Mouse (Mus musculus): Measurements from ENCODE around the gene Mettl16. TPM values are rescaled to one million over a fixed set of nuclear protein-coding genes. Genes with fewer than 3 reads are reported as not detected.
A peak's percentile ranks its signal among the peaks of the same experiment; 100 is the strongest.

The Mettl16 gene
- polyA plus RNA-seq, 1 experiment = 9.2 TPM

DNA sequence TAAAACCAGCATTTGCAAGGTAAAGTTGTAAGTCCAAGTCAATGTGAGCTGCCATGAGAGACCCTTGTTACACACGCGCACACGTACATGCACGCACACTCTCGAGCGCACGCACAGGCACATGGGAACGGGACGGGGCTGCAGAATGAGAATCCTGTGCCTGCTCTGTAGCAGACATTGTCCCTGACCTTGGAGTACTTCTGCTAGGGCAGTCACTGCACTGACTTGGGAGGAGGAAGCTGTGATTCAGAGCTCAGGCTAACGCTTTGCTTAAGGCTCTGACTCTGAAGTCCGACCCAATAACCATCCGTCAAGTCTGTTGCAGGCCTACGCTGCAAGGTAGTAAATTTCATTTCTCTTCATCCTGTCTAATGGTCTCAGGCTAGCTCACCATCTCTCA is 21.4 kb upstream of the Mettl16 start:
- Histone ChIP-seq H3K4me3 (ENCODE audit: insufficient read depth, low read length) (no peak overlapping the region), H3K27ac (ENCODE audit: insufficient read depth, low read depth, low read length) (no peak overlapping the region), H3K4me1 (ENCODE audit: control insufficient read depth, insufficient read depth, low read length) (no peaks in the 10 kb centered on the region)
- TF ChIP-seq POLR2A (IDR thresholded peaks at IDR 0.05; ENCODE audit: borderline replicate concordance, low read depth, low read length) (no peak), CTCF (IDR thresholded peaks at IDR 0.05; ENCODE audit: low read depth, low read length) (no peak)

DNA sequence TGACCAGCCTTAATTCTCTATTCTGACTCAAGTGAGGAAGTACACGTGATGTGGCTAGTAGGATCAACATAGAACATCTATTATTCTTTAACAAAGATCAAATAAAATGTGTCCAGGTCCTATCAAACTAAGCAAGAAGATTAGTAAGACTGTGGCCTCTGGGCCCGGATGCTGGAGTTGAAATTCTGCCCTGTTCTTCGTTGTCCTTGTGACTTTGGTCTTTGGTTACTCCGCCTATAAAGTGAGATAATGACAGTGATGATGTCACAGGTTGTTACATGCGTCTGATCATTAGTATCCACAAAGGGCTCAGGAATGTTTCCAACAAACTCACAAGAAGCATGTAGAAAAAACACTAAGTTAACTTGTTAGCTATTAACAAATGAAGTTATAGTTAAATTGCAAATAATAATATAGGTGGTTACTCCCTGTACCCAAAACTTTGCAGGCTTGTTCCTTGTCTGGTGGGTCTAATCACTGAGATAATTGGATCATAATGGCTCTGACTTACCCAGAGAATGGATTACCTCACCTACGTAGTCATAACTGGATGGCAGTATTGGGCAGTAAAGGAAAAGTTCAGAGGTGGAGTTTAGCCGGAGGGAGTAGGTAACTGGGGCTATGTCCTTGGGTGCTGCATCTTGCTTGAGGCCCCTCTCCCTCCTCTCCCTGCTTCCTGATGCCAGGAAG is 19.8 kb upstream of the Mettl16 start:
- Histone ChIP-seq H3K4me1 (ENCODE audit: control insufficient read depth, insufficient read depth, low read length) (no peaks in the 10 kb centered on the region), H3K27ac (ENCODE audit: insufficient read depth, low read depth, low read length) (no peak overlapping the region), H3K4me3 (ENCODE audit: insufficient read depth, low read length) (no peak overlapping the region)
- TF ChIP-seq CTCF (IDR thresholded peaks at IDR 0.05; ENCODE audit: low read depth, low read length) = no peak
- TF ChIP-seq POLR2A (IDR thresholded peaks at IDR 0.05; ENCODE audit: borderline replicate concordance, low read depth, low read length) = no peak

GRCm38 (mm10) chr11:74751352-74752066 is 19.1 kb upstream of the Mettl16 start:
- no peak for TF ChIP-seq POLR2A (IDR thresholded peaks at IDR 0.05; ENCODE audit: borderline replicate concordance, low read depth, low read length)
- no peak for TF ChIP-seq CTCF (IDR thresholded peaks at IDR 0.05; ENCODE audit: low read depth, low read length)
- H3K27ac ChIP-seq (ENCODE audit: insufficient read depth, low read depth, low read length) = no peak overlapping the region
- no peak overlapping the region for H3K4me3 ChIP-seq (ENCODE audit: insufficient read depth, low read length)
- H3K4me1 ChIP-seq (ENCODE audit: control insufficient read depth, insufficient read depth, low read length) = no peaks in the 10 kb centered on the region

- TF ChIP-seq POLR2A (IDR thresholded peaks at IDR 0.05; ENCODE audit: borderline replicate concordance, low read depth, low read length) (no peak), CTCF (IDR thresholded peaks at IDR 0.05; ENCODE audit: low read depth, low read length) (no peak)
- H3K4me1 ChIP-seq (ENCODE audit: control insufficient read depth, insufficient read depth, low read length) = no peaks in the 10 kb centered on the region
- no peak overlapping the region for H3K27ac ChIP-seq (ENCODE audit: insufficient read depth, low read depth, low read length)
- H3K4me3 ChIP-seq (ENCODE audit: insufficient read depth, low read length) = no peak overlapping the region
These were observed 14.0 kb upstream of the Mettl16 start for GRCm38 (mm10) chr11:74756631-74757030.

DNA sequence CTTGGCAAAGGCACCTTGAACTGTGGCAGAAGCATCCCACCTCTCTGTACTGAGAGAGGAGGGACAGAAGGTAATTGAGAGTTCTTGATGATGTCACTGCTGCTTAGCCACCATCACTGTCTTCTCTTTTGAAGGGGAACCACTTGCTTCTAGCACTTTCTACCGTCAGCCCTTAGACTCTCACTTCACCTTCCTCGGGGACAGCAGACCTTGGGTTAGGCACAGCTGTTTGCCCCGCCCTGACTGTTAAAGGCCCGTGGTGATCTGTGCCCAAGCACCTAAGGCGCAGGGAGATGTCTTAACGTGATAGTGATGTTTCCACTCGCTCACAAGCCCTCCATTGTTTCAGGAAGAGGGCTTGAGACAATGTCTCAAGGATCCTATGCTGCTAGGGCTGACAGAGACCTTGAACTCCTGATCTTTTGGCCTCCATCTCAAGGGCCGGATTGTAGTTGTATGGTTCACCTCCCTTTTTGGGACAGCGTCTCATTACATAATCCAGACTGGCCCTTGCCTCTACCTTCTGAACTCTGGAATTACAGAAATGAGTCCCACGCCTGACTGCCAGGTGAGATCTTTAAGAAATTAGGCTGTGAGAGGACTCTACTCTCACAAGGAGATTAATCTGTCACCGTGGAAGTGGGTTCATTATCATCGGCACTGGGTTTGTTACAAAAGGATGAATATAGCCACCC is 9.5 kb upstream of the Mettl16 start:
- Histone ChIP-seq H3K4me3 (ENCODE audit: insufficient read depth, low read length) (no peak overlapping the region), H3K27ac (ENCODE audit: insufficient read depth, low read depth, low read length) (no peak overlapping the region), H3K4me1 (ENCODE audit: control insufficient read depth, insufficient read depth, low read length) (no peaks in the 10 kb centered on the region)
- TF ChIP-seq POLR2A (IDR thresholded peaks at IDR 0.05; ENCODE audit: borderline replicate concordance, low read depth, low read length) = no peak
- TF ChIP-seq CTCF (IDR thresholded peaks at IDR 0.05; ENCODE audit: low read depth, low read length) = no peak

- Histone ChIP-seq H3K27ac (ENCODE audit: insufficient read depth, low read depth, low read length) (no peak overlapping the region), H3K4me1 (ENCODE audit: control insufficient read depth, insufficient read depth, low read length) (no peaks in the 10 kb centered on the region), H3K4me3 (ENCODE audit: insufficient read depth, low read length) (no peak overlapping the region)
- TF ChIP-seq CTCF (IDR thresholded peaks at IDR 0.05; ENCODE audit: low read depth, low read length) (no peak), POLR2A (IDR thresholded peaks at IDR 0.05; ENCODE audit: borderline replicate concordance, low read depth, low read length) (no peak)
These were observed 6.5 kb upstream of the Mettl16 start for GRCm38 (mm10) chr11:74763960-74764625.

DNA sequence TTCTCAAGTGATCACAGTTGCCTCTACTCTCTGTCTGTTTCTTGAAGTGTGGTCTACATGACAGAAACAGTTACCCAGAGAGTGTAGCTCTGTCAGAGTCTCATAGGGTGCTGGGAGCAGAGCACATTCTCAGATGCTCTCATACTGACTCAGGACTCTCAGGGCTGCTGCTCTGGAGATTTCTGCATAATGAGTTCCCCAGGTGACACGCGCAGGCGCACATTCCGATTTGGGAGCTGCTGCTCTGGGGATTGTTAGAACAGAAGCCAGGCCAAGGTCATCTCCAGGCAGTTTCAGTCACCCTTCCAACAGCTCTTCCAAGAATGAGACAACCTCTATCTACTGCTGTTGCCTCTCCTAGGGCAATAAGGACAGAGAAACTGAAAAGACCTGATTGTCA is 3.2 kb upstream of the Mettl16 start:
- H3K4me3 ChIP-seq (ENCODE audit: insufficient read depth, low read length) = no peak overlapping the region
- H3K4me1 ChIP-seq (ENCODE audit: control insufficient read depth, insufficient read depth, low read length) = peaks cover 11% of the 10 kb centered on the region
- H3K27ac ChIP-seq (ENCODE audit: insufficient read depth, low read depth, low read length) = no peak overlapping the region
- no peak for TF ChIP-seq POLR2A (IDR thresholded peaks at IDR 0.05; ENCODE audit: borderline replicate concordance, low read depth, low read length)
- TF ChIP-seq CTCF (IDR thresholded peaks at IDR 0.05; ENCODE audit: low read depth, low read length) = no peak

DNA sequence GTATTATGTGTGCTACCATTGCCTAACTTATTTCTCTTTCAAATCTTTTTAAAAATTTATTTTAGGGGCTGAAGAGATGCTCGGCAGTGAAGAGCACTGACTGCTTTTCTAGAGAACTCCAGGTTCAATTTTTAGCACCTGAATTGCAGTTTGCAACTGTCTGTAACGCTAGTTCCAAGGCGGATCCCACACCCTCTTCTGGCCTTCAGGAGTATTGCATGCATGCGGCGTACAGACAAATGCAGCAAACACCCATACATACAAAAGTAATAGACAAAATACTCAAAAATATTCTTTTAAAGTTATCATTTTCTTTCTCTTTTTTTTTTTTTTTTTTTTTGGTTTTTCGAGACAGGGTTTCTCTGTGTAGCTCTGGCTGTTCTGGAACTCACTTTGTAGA is 2.6 kb upstream of the Mettl16 start:
- Histone ChIP-seq H3K27ac (ENCODE audit: insufficient read depth, low read depth, low read length) (no peak overlapping the region), H3K4me3 (ENCODE audit: insufficient read depth, low read length) (no peak overlapping the region), H3K4me1 (ENCODE audit: control insufficient read depth, insufficient read depth, low read length) (peaks cover 13% of the 10 kb centered on the region)
- TF ChIP-seq CTCF (IDR thresholded peaks at IDR 0.05; ENCODE audit: low read depth, low read length) = peak; percentile 17; the same call in 1 of the 2 replicates
- TF ChIP-seq POLR2A (IDR thresholded peaks at IDR 0.05; ENCODE audit: borderline replicate concordance, low read depth, low read length) = no peak

DNA sequence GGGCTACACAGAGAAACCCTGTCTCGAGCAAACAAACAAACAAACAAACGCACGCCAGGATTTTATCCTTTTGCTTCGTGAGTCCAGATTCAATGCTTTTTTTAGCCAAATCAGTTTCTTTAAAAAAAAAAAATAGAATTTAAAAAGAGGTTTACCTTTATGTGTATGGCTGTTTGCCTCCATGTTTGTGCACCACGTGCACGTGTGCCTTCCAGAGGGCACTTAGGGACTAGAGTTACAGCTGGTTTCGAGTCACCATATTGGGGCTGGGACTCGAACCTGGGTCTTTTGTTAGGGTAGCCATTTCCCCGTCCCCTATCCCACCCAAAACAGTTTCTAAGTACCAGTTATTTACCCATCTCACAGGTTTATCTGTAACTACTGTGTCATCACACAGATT is 593 bp upstream of the Mettl16 start:
- H3K4me1 ChIP-seq (ENCODE audit: control insufficient read depth, insufficient read depth, low read length) = peaks cover 16% of the 10 kb centered on the region
- H3K4me3 ChIP-seq (ENCODE audit: insufficient read depth, low read length) = peak overlapping the region; percentile 65
- H3K27ac ChIP-seq (ENCODE audit: insufficient read depth, low read depth, low read length) = no peak overlapping the region
- TF ChIP-seq POLR2A (IDR thresholded peaks at IDR 0.05; ENCODE audit: borderline replicate concordance, low read depth, low read length) = no peak
- no peak for TF ChIP-seq CTCF (IDR thresholded peaks at IDR 0.05; ENCODE audit: low read depth, low read length)
